Mouse (Mus musculus) liver, postnatal 0 days (tissue): ENCODE measurements around the gene Dda1. TPM values are rescaled to one million over a fixed set of nuclear protein-coding genes. Genes with fewer than 3 reads are reported as not detected.

ENCODE experiments used
- ATAC-seq: fragments of 200-750 bp; cut with Nextera tagmentation; 2 replicates; pipeline ENCODE4 v1.8.0; 2017; ENCODE audit warnings: mild to moderate bottlenecking, moderate library complexity
- DNase-seq: peaks from one replicate; pipeline ENCODE4 v3.0.0-alpha.2; 2016
- H3K27ac ChIP-seq: fragments of 300-500 bp; sonication (generic); 2 replicates; pipeline ENCODE4 v1.5.1; 2014; ENCODE audit warnings: antibody characterized with exemption, moderate library complexity, mild to moderate bottlenecking, low read depth
- H3K27me3 ChIP-seq: fragments of 300-500 bp; sonication (generic); 2 replicates; pipeline ENCODE4 v1.6.1; 2014; ENCODE audit warnings: low read length, control low read depth, mixed read lengths; ENCODE audit not compliant: insufficient read depth
- H3K36me3 ChIP-seq: fragments of 300-500 bp; sonication (generic); replicated peaks from 2 replicates; pipeline ENCODE4 v1.6.1; 2014; ENCODE audit warnings: mild to moderate bottlenecking, control low read depth, low read length, moderate library complexity, mixed read lengths; ENCODE audit not compliant: insufficient read depth
- H3K4me1 ChIP-seq: fragments of 300-500 bp; sonication (generic); 2 replicates; pipeline ENCODE4 v1.6.1; 2014; ENCODE audit warnings: antibody characterized with exemption, mild to moderate bottlenecking, control low read depth; ENCODE audit not compliant: insufficient read depth
- H3K4me2 ChIP-seq: fragments of 300-500 bp; sonication (generic); 2 replicates; pipeline ENCODE4 v1.6.1; 2014; ENCODE audit warnings: low read depth, mild to moderate bottlenecking, low read length, moderate library complexity, mixed read lengths
- H3K4me3 ChIP-seq: fragments of 300-500 bp; sonication (generic); 2 replicates; pipeline ENCODE4 v1.5.1; 2014; ENCODE audit warnings: low read depth, low read length
- H3K9ac ChIP-seq: fragments of 300-500 bp; sonication (generic); replicated peaks from 2 replicates; pipeline ENCODE4 v1.6.1; 2014; ENCODE audit warnings: mild to moderate bottlenecking, moderate library complexity
- H3K9me3 ChIP-seq: fragments of 300-500 bp; sonication (generic); 2 replicates; pipeline ENCODE4 v1.6.1; 2016; ENCODE audit warnings: mild to moderate bottlenecking, control low read depth, low read length, mixed read lengths
- CTCF ChIP-seq: sonication (generic); IDR thresholded peaks from 2 replicates; pipeline ENCODE4 v1.5.1; 2016; ENCODE audit warnings: antibody characterized with exemption, low read depth
- EP300 ChIP-seq: IDR thresholded peaks from 2 replicates; pipeline ENCODE4 v1.6.1; 2016; ENCODE audit warnings: antibody characterized with exemption, low read depth, mild to moderate bottlenecking
- WGBS: fragments of 180-500 bp; shearing (Covaris S2); extraction: QIAGEN DNeasy Blood & Tissue Kit; methylation state at CpG from one replicate; pipeline ENCODE4 v1.1.7; 2014; ENCODE audit not compliant: insufficient replicate concordance; 5-methylcytosine and 5-hydroxymethylcytosine counted together
- polyA plus RNA-seq: library from polyadenylated mRNA; unstranded; fragments of >200 nt; fragmentation: Nextera tagmentation; extraction: Ambion mirVana; gene quantifications from 2 replicates; pipeline ENCODE4 v1.2.1, GENCODE M21; 2015

Gene Dda1
- polyA plus RNA-seq, 1 experiment from 2014 or later, result 31.0 TPM

DNA sequence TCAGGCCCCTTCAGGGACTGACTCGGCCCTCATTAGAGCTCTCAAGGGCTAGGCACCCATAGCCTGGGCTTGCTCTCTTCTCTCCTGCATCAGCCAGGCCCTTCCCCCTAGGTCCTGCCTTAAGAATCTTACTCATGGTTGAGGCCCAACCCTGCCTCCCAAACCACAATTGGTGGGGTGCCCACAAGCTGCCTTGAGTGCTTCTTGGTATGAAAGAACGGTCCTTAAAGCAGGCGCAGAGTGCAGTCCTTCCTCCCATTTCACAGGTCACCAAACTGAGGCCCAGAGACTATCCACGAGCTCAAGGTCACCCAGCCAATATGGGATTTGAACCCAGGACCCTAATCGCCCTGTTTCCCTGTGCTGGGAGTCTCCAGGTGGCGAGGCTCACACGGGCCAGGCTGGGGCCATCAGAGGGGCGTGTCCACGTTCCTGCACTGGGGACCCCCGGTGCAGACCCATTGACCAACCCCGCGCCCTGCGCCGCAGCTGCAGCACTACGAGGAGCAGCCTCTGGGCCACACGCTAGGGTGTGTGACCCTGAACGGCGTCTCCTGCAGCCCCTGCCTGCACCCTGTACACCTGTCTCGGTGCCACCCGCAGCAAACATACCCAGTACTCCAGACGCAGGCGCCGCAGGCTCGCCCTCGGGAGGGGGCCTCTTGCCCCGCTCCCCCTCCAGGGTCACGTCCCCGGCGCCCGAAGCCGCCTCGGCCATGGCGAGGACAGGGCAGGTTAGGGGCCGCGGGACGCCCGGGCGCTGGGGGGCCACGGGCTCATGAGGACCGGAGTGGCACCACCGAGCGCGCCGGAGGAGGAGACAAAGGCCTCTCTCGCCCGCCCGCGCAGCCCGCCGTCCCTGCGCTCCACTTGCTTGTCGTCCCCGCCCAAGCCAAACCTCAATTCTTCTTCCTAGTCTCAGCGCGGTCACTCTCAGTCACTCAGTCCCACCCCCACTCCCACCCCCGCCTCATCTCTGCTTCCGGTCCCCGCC lies 16.4 kb downstream of the Dda1 start, which contains the start of gene Ano8:
Gene Ano8, minus strand, starts transcription at position 822 of the 994 bp plus-strand sequence.
- H3K9ac ChIP-seq, result peak within 1 kb of the TSS; percentile 62
- H3K27ac ChIP-seq, result no peak within 1 kb of the TSS
- H3K9me3 ChIP-seq, result no peaks in the 10 kb centered on the region
- H3K4me1 ChIP-seq, result peaks cover 22% of the 10 kb centered on the region
- WGBS, result 6% methylated on average over 43 of the region's 58 CpGs
- 0 out of 2 replicates have a peak, but pooled peaks cover 3% of the 10 kb centered on the region for H3K36me3 ChIP-seq
- DNase-seq (peak; percentile 77), ATAC-seq (peak; percentile 9; the same call in 1 of the 2 replicates)
- H3K4me3 ChIP-seq, result peak within 1 kb of the TSS; percentile 57
- peak within 1 kb of the TSS; percentile 78 for H3K4me2 ChIP-seq
- no peak for TF ChIP-seq CTCF
- TF ChIP-seq EP300, result no peak
- H3K27me3 ChIP-seq, result no peaks in the 10 kb centered on the region; the same call in 1 of the 2 replicates

DNA sequence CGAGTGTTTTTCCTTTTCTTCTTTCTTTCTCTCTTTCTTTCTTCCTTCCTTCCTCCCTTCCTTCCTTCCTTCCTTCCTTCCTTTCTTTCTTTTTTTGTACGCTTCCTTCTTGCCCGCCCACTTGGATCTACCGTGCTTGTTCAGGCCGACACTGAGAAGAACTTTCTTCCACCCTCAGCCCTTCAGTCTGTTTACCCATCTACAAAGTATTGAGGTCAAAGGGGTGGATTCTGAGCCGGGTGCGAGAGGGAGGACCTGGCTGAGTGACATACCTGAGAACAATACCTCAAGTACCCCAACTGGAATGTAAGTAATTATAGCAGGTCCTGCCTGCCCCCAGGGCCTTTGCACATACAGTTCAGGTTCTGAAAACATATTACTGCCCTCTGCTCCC lies 17.1 kb downstream of the Dda1 start:
- ATAC-seq (no peak), DNase-seq (no peak)
- Histone ChIP-seq H3K4me3 (peak overlapping the region; percentile 57; the same call in 1 of the 2 replicates), H3K9ac (no peak overlapping the region), H3K27ac (no peak overlapping the region), H3K27me3 (no peaks in the 10 kb centered on the region), H3K9me3 (no peaks in the 10 kb centered on the region), H3K4me1 (peaks cover 22% of the 10 kb centered on the region), H3K36me3 (peaks cover 6% of the 10 kb centered on the region; the same call in 1 of the 2 replicates), H3K4me2 (peak overlapping the region; percentile 78)
- TF ChIP-seq EP300, result no peak
- no peak for TF ChIP-seq CTCF
- WGBS, result 19% methylated on average over 7 of the region's 7 CpGs

- Histone ChIP-seq H3K27ac (peak within 1 kb of the TSS; percentile 76), H3K4me2 (peak within 1 kb of the TSS; percentile 99), H3K9me3 (no peaks in the 10 kb centered on the region), H3K4me1 (peaks cover 22% of the 10 kb centered on the region), H3K4me3 (peak within 1 kb of the TSS; percentile 72), H3K27me3 (no peaks in the 10 kb centered on the region), H3K36me3 (peaks cover 16% of the 10 kb centered on the region), H3K9ac (peak within 1 kb of the TSS; percentile 73)
- WGBS, result under 1% methylated on average over 33 of the region's 33 CpGs
- TF ChIP-seq CTCF, result peak; percentile 12; the same call in 1 of the 2 replicates
- no peak for TF ChIP-seq EP300
- DNase-seq (peak; percentile 76), ATAC-seq (peak; percentile 22)
These were observed 18.9 kb downstream of the Dda1 start, which contains the start of gene Gtpbp3 for GRCm38 (mm10) chr8:71487691-71488445. TSS of gene Gtpbp3 (plus strand) at chr8:71488103.

DNA sequence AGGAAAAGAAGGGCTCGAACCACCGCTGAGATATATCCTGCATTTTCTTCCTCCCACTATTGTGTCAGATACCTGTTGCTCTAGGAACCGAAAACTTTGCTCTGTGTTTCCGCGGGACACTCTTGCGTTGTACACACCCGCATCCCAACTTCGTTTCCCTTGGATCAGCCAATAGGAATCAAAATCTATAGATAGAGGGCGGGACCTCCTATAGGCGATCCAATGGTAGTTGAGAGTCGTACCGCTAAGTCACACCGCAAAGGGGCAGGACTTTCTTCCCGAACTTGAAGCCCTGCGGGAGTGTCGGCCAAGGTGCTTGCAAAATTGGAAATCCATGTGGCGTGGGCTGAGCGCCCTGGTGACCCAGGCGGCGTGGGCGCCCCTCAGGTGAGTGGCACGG lies 19.5 kb downstream of the Dda1 start:
- DNase-seq (peak; percentile 91), ATAC-seq (peak; percentile 95)
- peak overlapping the region; percentile 76 for H3K27ac ChIP-seq
- H3K9me3 ChIP-seq, result no peaks in the 10 kb centered on the region
- H3K4me1 ChIP-seq, result peaks cover 22% of the 10 kb centered on the region
- TF ChIP-seq EP300, result no peak
- peak; percentile 20; the same call in 1 of the 2 replicates for TF ChIP-seq CTCF
- peaks cover 21% of the 10 kb centered on the region for H3K36me3 ChIP-seq
- H3K4me3 ChIP-seq, result peak overlapping the region; percentile 72
- peak overlapping the region; percentile 99 for H3K4me2 ChIP-seq
- peak overlapping the region; percentile 73 for H3K9ac ChIP-seq
- H3K27me3 ChIP-seq, result no peaks in the 10 kb centered on the region
- WGBS, result under 1% methylated on average over 21 of the region's 22 CpGs

DNA sequence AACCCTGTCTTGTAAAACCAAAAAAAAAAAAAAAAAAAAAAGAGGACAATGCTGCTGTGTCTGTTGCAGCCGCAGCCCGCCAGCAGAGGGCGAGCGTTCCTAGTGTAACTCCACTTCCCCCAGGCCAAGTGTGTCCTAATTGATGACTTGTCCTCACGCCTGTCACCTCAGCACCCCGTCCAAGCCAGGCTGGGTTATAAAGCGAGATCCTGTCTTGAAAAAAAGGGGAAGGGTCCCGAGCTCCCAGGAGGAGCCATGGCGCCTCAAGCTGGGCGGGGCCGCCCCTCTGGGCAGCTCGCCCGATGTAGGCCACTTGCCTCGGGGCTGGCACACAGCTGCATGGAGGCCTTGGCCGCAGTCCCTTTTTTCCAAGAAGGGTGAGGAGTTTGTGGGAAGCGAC lies 26.0 kb downstream of the Dda1 start:
- no peaks in the 10 kb centered on the region for H3K9me3 ChIP-seq
- H3K9ac ChIP-seq, result no peak overlapping the region
- H3K27me3 ChIP-seq, result no peaks in the 10 kb centered on the region
- DNase-seq, result peak; percentile 86
- H3K36me3 ChIP-seq, result peaks cover 21% of the 10 kb centered on the region
- no peak overlapping the region for H3K4me3 ChIP-seq
- H3K27ac ChIP-seq, result no peak overlapping the region
- TF ChIP-seq EP300, result no peak
- peak; percentile 80 for TF ChIP-seq CTCF
- peaks cover 4% of the 10 kb centered on the region; the same call in 1 of the 2 replicates for H3K4me1 ChIP-seq
- ATAC-seq, result peak; percentile 63
- WGBS, result 29% methylated on average over 16 of the region's 16 CpGs
- H3K4me2 ChIP-seq, result no peak overlapping the region

DNA sequence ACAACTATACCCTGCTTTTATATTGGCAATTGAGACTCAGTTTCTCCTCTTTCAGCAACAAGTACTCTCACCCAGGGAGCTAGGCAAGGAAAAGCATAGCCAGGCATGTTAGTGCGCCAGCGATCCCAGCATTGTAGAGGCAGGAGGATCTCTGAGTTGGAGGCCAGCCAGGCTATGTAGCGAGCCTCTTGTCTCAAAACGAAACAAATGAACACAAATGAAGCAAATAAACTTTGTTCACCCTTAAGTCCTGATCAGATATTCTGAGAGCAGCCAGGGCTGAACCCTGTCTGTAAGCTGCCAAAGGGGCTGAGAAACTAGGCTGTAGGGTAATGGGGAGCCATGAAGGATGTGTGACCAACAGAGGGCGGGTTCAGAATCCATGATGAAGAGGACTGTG lies 26.8 kb downstream of the Dda1 start:
- Histone ChIP-seq H3K4me1 (peaks cover 4% of the 10 kb centered on the region; the same call in 1 of the 2 replicates), H3K9ac (no peak overlapping the region), H3K4me3 (no peak overlapping the region), H3K9me3 (no peaks in the 10 kb centered on the region), H3K4me2 (no peak overlapping the region), H3K27me3 (no peaks in the 10 kb centered on the region), H3K27ac (no peak overlapping the region), H3K36me3 (peaks cover 18% of the 10 kb centered on the region)
- no peak for TF ChIP-seq CTCF
- TF ChIP-seq EP300, result no peak
- WGBS, result 83% methylated on average over 5 of the region's 5 CpGs
- ATAC-seq (no peak), DNase-seq (no peak)
